Mouse (Mus musculus): Measurements from ENCODE around the gene Cdk17. TPM values are rescaled to one million over a fixed set of nuclear protein-coding genes. Genes with fewer than 3 reads are reported as not detected.

Gene Cdk17
- 19.2 and 20.6 TPM in 2 replicates for polyA plus RNA-seq (2015; fragmentation: Nextera tagmentation; extraction: Ambion mirVana)

DNA sequence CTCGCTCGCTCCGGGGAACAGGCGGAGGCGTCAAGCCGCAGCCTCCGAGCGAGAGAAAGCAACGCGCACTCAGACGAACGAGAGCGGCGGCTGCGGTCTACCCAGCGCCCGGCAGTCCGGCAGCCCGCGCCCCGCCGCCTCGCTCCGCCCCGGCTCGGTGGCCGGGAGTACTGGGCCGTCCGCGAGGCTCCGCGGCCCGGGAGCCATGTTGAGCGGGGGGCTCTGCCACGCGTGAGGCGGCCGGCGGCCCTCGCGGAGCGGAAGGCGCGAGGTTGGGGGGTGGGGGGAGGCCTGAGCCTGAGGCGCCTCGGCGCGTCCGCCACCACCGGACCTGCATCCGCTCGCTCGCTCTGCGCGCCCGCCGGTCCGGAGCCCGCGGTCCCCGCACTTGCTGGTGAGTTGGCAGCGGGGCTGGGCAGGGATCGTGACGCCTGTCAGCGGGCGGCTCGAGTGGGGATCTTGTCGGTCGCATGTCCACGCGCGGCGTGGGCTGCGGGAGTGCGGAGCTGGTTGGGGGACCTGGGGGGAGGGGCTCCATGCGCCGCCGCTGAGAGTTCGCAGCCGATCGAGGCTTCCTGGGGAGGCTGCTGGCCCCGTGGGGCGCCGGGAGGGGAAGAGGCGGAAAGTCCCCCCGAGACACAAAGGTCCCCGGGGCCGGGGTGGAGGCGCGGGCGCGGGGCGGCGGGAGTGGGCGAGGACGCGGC lies at the start of gene Cdk17:
Cdk17 (plus strand) TSS at position 69 of the 704 bp plus-strand sequence.
- under 1% methylated on average over 94 of the region's 97 CpGs for WGBS
- Histone ChIP-seq H3K27ac (peak within 1 kb of the TSS; percentile 99), H3K36me3 (no peaks in the 10 kb centered on the region), H3K9me3 (no peaks in the 10 kb centered on the region), H3K4me1 (peaks cover 32% of the 10 kb centered on the region), H3K9ac (peak within 1 kb of the TSS; percentile 97), H3K4me3 (peak within 1 kb of the TSS; percentile 96), H3K4me2 (peak within 1 kb of the TSS; percentile 69), H3K27me3 (no peaks in the 10 kb centered on the region)
- peak; percentile 81 for ATAC-seq (ENCODE audit: insufficient number of reproducible peaks, insufficient read depth, low FRiP score, low TSS enrichment, low read depth)

DNA sequence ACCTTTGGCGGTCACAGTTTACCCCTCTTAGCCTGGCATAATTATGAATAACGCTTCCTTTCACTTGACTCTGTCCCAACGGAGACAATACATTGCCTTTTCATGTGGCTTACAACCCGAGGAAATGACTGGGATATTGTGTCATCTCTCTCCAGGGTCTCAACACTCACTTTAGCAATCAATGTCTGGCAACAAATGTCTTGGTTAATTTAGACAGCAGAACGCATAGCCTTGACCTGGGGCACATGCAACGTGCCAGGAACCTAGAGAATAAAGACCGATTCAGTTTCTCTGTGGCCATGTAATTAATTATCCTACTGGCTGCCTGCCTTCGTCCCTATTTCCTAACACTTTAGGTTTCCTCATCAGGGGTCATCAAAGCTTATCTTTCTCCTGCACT lies 49.3 kb upstream of the Cdk17 start:
- Histone ChIP-seq H3K4me1 (no peaks in the 10 kb centered on the region), H3K4me2 (no peak overlapping the region), H3K9me3 (no peaks in the 10 kb centered on the region), H3K27ac (no peak overlapping the region), H3K4me3 (no peak overlapping the region), H3K36me3 (no peaks in the 10 kb centered on the region), H3K9ac (no peak overlapping the region), H3K27me3 (no peaks in the 10 kb centered on the region)
- WGBS, result 59% methylated on average over 8 of the region's 8 CpGs
- ATAC-seq (ENCODE audit: insufficient number of reproducible peaks, insufficient read depth, low FRiP score, low TSS enrichment, low read depth), result no peak

DNA sequence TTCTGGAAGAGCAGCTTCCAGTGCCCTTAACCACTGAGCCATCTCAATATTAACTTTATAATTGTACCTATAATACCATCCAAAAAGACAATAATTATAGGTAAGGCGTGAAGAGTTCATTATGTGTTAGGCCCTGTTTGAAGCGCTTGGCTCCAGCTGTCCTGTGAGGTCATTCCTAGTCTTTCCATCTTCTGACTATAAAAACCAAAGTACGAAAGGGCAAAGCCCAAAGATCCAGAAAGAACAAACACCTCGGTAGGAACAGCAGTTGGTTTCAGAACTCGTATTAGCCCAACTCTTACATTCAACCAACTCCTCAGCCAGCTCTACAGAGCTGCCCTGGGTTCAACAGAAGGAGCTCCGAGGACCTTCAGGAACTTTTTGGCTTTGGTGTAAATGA lies 48.7 kb upstream of the Cdk17 start:
- H3K9ac ChIP-seq, result no peak overlapping the region
- no peak overlapping the region for H3K4me3 ChIP-seq

DNA sequence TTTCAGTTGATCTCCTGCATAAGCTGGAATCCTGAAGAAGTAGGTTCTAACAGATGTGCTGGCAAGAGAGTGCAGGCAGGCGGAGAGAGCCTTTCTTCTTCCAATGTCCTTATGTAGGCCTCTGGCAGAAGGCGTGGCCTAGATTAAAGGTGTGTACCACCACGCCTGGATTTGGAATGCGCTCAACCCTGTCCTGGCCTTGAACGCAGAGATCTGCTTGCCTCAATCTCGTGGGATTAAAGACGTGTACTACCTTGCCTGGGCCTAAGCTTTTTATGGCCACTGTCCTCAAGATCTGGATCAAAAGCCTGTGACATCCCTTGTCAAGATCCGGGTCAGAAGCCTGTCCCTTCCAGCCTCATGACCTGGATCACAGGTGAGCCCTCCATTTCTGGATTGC lies 46.7 kb upstream of the Cdk17 start:
- ATAC-seq (ENCODE audit: insufficient number of reproducible peaks, insufficient read depth, low FRiP score, low TSS enrichment, low read depth), result no peak
- WGBS, result 85% methylated on average over 8 of the region's 8 CpGs

More for the DNA sequence above, 48.7 kb upstream of the Cdk17 start:
- Histone ChIP-seq H3K27me3 (no peaks in the 10 kb centered on the region), H3K36me3 (no peaks in the 10 kb centered on the region), H3K4me1 (no peaks in the 10 kb centered on the region), H3K27ac (no peak overlapping the region), H3K9me3 (no peaks in the 10 kb centered on the region), H3K4me2 (no peak overlapping the region)
- ATAC-seq (ENCODE audit: insufficient number of reproducible peaks, insufficient read depth, low FRiP score, low TSS enrichment, low read depth), result no peak
- WGBS, result 92% methylated on average over 6 of the region's 6 CpGs

DNA sequence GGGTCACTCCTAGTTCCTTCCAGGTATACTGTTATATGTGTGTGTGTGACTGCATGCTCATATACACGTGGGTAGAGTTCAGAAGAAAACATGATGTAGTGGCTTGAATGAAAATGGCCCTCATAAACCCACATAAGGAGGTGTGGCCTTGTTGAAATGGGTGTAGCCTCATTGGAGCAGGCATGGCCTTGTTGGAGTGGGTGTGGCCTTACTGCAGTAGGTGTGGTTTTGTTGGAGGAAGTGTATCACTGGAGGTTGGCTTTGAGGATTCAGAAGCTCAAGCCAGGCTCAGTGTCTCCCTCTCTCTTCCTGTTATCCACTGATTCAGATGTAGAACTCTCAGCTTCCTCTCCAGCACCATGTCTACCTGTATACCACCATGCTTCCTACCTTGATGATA lies 45.9 kb upstream of the Cdk17 start:
- Histone ChIP-seq H3K4me3 (no peak overlapping the region), H3K9ac (no peak overlapping the region), H3K27ac (no peak overlapping the region), H3K36me3 (no peaks in the 10 kb centered on the region), H3K4me2 (no peak overlapping the region), H3K9me3 (no peaks in the 10 kb centered on the region), H3K27me3 (no peaks in the 10 kb centered on the region), H3K4me1 (no peaks in the 10 kb centered on the region)
- WGBS, result 76% methylated on average over 1 of the region's 1 CpGs
- ATAC-seq (ENCODE audit: insufficient number of reproducible peaks, insufficient read depth, low FRiP score, low TSS enrichment, low read depth), result no peak

More for the DNA sequence above, 46.7 kb upstream of the Cdk17 start:
- Histone ChIP-seq H3K4me3 (no peak overlapping the region), H3K9me3 (no peaks in the 10 kb centered on the region), H3K9ac (no peak overlapping the region), H3K4me2 (no peak overlapping the region), H3K4me1 (no peaks in the 10 kb centered on the region), H3K36me3 (no peaks in the 10 kb centered on the region), H3K27me3 (no peaks in the 10 kb centered on the region), H3K27ac (no peak overlapping the region)

DNA sequence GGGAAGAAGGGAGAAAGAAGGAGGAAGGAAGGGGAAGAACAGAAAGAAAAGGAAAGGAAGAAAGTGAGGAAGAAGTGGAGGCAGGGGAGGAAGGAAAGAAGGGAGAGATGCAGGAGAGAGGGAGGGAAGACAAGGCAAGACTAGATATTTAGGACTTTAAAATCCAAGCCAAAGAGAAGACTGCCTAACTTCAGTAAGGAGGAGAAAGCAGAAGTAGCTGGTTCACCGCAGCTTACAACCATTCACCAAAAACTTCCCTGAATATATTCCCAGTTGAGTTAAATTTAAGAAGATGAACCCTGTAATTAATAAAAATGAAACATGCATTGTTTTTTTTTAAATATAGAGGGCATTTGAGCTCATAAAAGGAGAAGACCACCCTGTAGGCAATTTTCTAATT lies 44.9 kb upstream of the Cdk17 start:
- Histone ChIP-seq H3K4me3 (no peak overlapping the region), H3K36me3 (no peaks in the 10 kb centered on the region), H3K9ac (no peak overlapping the region), H3K9me3 (no peaks in the 10 kb centered on the region), H3K4me1 (no peaks in the 10 kb centered on the region), H3K4me2 (no peak overlapping the region), H3K27me3 (no peaks in the 10 kb centered on the region), H3K27ac (no peak overlapping the region)
- no peak for ATAC-seq (ENCODE audit: insufficient number of reproducible peaks, insufficient read depth, low FRiP score, low TSS enrichment, low read depth)
- 93% methylated on average over 1 of the region's 1 CpGs for WGBS

DNA sequence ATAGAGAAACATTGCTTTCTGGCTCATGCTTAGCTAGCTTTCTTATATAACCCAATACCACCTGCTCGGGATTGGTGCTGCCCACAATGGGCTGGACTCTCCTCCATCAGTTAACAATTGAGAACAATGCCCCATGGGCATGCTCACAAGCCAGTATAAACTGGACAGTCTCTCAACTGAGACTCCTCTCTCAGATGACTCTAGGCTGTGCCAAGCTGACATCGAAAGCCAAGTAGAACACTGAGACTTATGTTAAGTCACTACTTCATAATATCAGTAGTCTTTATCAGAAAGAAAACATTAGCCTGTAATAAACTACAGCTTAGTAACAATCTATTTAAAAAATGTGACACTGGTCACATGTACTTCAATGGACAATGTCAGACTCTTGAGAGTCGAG lies 44.0 kb upstream of the Cdk17 start:
- H3K27ac ChIP-seq, result no peak overlapping the region
- H3K9me3 ChIP-seq, result no peaks in the 10 kb centered on the region
- no peaks in the 10 kb centered on the region for H3K36me3 ChIP-seq
- no peak overlapping the region for H3K4me2 ChIP-seq
- H3K27me3 ChIP-seq, result no peaks in the 10 kb centered on the region
- H3K4me1 ChIP-seq, result no peaks in the 10 kb centered on the region
- no peak for ATAC-seq (ENCODE audit: insufficient number of reproducible peaks, insufficient read depth, low FRiP score, low TSS enrichment, low read depth)
- H3K9ac ChIP-seq, result no peak overlapping the region
- no peak overlapping the region for H3K4me3 ChIP-seq
- 79% methylated on average over 3 of the region's 3 CpGs for WGBS

DNA sequence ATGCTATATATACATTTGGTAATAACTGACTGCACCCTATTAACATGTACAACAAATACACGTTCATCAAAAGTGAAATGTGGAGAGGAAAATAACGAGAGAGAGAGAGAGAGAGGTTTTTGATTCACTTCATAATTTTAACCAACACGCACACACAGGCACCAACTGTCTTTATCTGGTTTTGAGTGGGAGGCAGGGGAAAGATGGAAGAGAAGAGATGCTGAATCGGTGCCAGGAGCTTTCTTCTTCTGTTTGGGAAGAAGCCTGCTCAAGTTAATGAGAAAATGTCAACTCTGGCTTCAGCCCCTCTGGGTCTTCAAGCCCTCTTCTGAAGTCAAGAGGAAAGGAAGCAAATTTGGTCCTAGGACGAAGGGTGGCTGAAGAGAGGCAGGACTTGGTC lies 40.9 kb upstream of the Cdk17 start:
- no peak overlapping the region for H3K4me3 ChIP-seq
- H3K27me3 ChIP-seq, result no peaks in the 10 kb centered on the region
- H3K9ac ChIP-seq, result no peak overlapping the region
- H3K36me3 ChIP-seq, result no peaks in the 10 kb centered on the region
- no peak for ATAC-seq (ENCODE audit: insufficient number of reproducible peaks, insufficient read depth, low FRiP score, low TSS enrichment, low read depth)
- peaks cover 7% of the 10 kb centered on the region; the same call in 1 of the 2 replicates for H3K4me1 ChIP-seq
- H3K4me2 ChIP-seq, result no peak overlapping the region
- 82% methylated on average over 5 of the region's 5 CpGs for WGBS
- H3K9me3 ChIP-seq, result no peaks in the 10 kb centered on the region
- H3K27ac ChIP-seq, result no peak overlapping the region

DNA sequence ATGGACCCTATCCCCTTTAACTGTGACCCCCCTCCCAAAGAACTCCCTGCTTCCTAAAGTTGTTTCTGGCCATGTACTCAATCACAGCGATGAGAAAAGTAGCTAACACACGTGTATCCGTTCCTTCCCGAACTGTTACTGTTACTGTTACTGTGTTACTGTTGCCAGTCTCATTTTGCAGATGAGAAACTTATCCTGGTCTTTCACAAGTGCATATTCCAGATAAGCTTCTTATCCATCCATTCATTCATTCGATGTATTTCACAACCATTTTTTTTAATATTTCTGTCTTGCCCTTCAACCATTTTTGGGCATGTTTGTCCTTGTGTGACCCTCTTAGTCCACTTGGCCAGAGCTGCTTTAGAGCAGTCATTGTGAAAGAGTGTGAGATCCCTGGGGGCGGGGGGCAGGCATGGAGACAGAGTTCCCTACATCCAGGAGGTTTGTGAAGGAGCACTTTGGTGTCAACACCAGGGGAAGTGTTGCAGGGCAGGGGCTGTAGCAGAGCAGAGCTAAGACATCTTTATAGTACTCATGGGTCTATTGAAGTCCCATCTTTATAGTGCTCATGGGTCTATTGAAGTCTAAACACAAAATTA lies 39.3 kb upstream of the Cdk17 start:
- ATAC-seq (ENCODE audit: insufficient number of reproducible peaks, insufficient read depth, low FRiP score, low TSS enrichment, low read depth), result no peak
- Histone ChIP-seq H3K4me1 (peaks cover 7% of the 10 kb centered on the region; the same call in 1 of the 2 replicates), H3K9ac (no peak overlapping the region), H3K4me3 (no peak overlapping the region), H3K9me3 (no peaks in the 10 kb centered on the region), H3K36me3 (no peaks in the 10 kb centered on the region), H3K27ac (no peak overlapping the region), H3K27me3 (no peaks in the 10 kb centered on the region), H3K4me2 (no peak overlapping the region)
- WGBS, result 93% methylated on average over 6 of the region's 6 CpGs

DNA sequence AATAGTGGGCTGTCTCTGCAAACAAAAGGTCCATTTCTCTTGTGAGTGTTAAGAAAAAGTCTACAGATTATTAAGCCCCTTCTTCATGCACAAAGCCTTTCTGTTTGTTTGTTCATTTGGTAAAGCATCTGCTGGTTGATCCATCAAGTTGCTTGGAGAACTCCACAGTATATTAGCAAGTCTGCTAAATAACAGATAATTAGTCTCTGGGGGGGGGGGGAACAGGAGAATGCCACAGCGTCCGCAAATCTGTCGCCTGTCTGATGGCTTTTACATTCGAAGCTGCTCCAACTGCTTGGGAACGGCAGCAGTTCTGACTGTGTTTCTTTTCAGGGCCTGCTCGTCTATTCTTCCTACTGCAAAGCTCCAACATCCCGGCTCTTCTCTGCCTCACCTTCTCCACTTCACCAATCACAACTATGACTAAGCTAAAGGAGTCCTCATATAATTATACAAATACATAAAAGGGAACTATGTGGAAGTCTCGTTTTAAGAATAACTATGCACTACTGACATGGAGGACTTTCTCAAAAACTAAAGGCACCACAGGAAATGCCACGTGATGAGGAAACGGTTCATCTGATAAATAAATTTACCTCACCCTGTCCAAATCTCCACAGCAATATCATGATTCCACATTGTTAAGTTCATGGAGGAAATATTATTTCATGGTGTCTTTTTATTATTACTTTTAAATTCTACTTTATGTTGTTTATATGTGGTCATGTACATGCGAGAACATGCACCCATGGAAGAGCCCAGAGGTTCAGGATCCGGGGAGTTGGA lies 38.1 kb upstream of the Cdk17 start:
- Histone ChIP-seq H3K36me3 (no peaks in the 10 kb centered on the region), H3K27me3 (no peaks in the 10 kb centered on the region), H3K9me3 (no peaks in the 10 kb centered on the region), H3K4me2 (no peak overlapping the region), H3K27ac (no peak overlapping the region), H3K4me1 (peaks cover 7% of the 10 kb centered on the region; the same call in 1 of the 2 replicates), H3K9ac (no peak overlapping the region), H3K4me3 (no peak overlapping the region)
- no peak for ATAC-seq (ENCODE audit: insufficient number of reproducible peaks, insufficient read depth, low FRiP score, low TSS enrichment, low read depth)
- 68% methylated on average over 12 of the region's 12 CpGs for WGBS

DNA sequence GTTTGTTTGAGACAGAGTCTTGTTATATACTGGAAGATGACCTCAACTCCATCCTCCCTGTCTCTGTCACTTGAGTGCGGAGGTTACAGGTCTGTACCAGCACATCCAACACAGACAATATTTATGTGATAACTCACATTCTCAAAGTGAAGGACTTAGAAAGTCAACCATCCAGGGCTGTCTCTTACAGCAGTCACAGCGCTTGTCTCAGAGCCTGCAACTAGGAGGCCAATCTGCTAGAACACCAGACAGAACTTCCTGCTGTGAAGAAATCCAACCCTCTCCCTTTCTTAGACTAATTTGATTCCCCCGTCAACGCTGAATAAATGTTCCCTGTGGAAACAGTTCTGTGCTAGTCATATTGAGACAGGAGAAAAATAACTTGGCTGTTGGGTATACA lies 37.4 kb upstream of the Cdk17 start:
- Histone ChIP-seq H3K36me3 (no peaks in the 10 kb centered on the region), H3K27me3 (no peaks in the 10 kb centered on the region), H3K27ac (peak overlapping the region; percentile 45; the same call in 1 of the 2 replicates), H3K4me2 (no peak overlapping the region), H3K9me3 (no peaks in the 10 kb centered on the region), H3K4me1 (peaks cover 7% of the 10 kb centered on the region; the same call in 1 of the 2 replicates), H3K4me3 (no peak overlapping the region), H3K9ac (no peak overlapping the region)
- ATAC-seq (ENCODE audit: insufficient number of reproducible peaks, insufficient read depth, low FRiP score, low TSS enrichment, low read depth), result no peak
- WGBS, result 74% methylated on average over 4 of the region's 4 CpGs
